Mouse (Mus musculus) adrenal gland, postnatal 10 days (tissue): ENCODE measurements at regions not wholly inside any gene's neighbourhood (a gene's known extent, or its start where the extent isn't known, plus 50 kb on each side); places are given as distances from the start of the nearest gene placed in this dataset.
A peak's percentile ranks its signal among the peaks of the same experiment; 100 is the strongest.

Source experiments
- DNase-seq: peaks from one replicate; pipeline ENCODE4 v3.0.0; 2021; ENCODE audit warnings: mixed read lengths

DNA sequence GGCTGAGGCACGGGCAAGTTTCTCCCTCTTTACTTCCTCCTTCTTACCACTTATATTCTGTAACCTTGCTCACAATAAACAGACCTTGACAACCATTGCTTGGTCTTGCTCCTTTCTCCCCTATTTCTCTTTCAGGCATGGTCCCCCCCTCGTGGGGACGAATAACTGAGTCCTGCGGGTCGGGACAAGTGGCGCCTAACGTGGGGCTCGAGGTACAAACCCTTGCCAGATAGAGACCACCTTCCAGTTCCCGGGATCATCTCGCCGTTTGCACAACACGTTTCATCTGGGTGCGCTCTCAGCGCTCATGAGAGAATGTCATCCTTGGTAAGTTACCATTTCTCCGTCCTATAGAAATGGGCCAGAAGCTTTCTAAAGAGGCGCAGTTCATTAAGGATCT is 79.6 kb upstream of the Foxn3 start:
- DNase-seq = no peak

DNA sequence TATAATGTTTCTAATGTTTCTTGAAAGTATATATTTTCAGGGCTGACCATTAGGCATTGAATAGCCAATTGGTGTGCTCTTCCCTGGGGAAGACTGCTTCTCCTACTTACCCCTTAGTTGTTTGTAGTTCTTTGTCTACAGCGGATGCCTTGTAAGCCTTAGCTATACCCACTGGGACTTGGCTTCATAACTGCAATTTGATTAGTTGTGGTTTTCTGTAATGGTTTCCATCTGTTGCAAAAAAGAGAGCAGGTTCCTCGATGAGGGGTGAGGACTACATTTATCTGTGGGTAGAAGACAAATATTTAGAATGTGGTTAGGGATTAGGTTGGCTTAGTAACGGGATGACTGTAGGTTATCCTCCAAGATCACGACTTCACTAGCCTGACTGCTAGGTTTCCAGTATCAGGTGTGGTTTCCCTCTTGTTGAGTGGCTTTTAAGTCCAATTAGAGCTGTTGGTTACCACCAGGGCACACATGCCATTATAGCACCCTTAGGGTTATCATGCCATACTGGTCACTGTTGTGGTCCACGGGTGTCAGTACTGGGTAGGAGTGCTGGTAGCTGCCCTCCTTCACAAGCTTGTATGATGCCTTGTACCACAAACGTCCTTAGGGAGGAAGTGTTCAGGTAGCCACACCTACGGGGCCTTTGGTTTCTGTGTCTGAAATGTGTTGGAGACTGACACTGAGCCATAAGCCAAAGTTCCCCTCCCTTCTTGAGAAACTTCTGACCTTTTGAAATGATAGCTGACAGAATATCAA is 78.9 kb upstream of the Foxn3 start:
- no peak for DNase-seq

DNA sequence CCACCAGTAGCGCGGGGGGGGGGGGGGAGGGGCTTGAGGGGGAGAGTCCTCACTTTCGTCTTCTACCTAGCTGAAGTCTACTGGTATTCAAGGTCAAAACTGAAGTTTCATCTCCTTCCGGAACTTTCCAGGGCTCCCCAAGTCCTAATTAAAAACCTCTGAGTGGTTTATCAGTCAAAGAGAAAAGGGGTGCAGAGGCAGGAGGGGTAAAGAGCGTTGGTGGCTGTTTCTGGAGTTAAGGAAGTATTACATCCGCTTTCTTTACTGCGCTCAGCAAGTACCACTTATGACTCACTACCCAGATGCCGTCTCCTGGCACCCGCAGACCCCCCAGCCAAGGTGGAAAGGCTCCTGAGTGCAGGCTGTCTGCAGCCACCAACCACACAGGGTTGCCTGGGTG is 77.9 kb upstream of the Foxn3 start:
- no peak for DNase-seq

DNA sequence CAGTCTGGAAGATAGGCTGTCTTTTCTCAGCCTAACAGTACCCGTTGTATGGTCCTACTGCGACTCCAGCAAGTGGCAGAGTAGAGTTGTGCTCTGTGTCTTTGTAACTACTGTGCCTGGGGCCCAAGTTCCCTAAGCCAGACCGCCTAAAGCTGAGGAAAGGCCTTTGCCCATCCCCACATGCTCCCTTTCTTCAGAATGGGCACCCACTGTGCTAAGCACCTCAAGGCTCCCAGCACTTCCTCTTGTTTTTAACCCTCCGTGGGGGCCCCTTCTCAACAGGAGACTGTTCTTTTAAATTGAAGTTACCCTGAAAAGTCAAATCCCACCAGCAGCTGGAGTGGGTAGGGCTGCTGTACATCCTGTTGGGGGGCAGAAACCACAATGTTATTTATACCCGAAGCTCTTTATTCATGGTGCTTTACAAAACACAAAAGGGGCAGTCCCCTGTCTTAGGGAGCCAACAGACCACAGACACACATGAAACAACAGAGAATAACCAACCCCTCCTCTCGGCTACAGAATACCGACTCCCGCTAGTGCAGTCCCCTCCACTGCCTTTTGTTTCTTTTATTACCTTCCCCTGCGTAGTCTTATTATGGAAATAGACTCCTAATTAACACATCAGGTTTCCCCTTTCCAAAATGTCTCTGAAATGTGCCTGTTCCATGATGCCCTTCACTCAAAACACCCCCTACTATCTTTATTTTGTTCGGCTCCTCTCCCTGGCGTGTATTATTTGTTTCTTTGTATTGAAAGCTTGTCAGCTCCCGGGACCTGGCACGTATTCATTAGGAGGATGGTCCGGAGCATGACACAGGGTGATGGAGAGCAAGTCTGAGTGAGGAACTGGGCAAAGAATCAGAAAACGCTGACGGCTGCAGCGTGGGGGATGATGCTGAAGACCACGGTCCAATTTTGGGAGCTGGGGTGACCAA is 77.1 kb upstream of the Foxn3 start:
- DNase-seq = no peak

DNA sequence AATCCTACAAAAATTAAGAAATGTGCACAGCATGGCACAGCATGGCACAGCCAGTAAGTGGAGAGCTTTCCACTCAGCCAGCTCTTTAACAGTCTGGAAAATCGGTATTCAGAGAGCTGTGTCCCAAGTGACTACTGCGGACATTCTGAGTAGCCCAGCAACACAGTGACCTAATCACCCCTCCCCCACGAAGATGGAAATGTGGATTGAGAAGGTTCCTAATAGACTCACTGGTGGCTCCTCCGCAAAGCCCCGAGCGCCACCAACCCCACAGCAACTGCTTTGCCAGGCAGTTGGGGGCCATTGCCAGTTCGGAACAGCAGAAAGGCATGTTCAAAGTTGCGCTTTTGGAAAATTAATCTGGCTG is 76.4 kb upstream of the Foxn3 start:
- no peak for DNase-seq

DNA sequence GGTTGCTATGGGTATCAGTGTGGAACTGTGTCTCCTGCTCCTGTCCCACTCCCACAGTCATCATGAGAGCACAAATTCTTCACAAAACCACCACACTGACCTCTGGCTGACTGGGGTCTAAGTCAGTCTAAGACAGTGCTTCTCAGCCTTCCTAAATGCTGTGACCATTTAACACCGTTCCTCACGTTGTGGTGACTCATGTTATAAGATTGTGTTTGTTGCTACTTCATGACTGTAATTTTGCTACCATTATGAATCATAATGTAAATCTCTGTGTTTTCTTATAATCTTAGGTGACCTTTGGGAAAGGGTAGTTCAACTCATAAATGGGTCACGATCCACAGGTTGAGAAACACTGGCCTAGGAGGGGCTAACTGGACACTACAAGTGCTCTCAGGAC is 75.7 kb upstream of the Foxn3 start:
- no peak for DNase-seq

DNA sequence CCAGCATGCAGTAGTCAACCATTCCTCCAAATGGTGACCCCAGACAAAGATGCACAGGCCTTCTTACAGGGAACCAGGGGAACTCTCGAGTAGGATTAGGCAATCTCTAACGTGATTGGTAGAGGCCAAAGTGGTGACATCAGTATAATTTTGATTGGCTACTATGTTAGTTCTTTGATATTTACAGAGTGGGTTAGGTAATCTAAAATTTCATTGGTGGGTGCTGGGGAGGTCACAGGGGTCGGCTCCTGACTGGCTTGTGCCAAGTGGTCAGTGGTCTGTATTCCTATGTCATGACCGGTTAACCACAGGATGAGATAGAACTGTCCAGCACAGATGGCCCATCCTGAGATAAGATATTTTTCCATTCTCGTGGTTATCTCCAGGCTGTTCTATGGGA is 74.6 kb upstream of the Foxn3 start:
- DNase-seq = no peak

DNA sequence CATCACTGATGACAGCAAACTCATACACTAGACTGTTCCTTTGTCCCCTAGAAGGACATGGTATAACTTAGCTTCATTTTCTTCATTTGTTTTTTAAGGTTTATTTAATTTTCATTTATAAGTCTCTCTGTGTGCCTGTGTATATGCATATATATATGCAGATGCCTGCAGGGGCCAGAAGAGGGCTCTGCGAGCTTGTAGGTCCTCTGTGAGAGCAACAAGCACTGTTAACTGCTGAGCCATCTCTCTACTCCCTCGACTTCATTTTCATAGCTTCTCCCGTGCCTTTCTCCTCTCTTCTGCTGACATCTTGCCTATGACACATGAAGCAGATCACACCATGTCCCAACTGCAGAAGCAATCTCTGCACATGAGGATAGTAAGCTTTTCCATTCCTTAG is 72.9 kb upstream of the Foxn3 start:
- DNase-seq = no peak

DNA sequence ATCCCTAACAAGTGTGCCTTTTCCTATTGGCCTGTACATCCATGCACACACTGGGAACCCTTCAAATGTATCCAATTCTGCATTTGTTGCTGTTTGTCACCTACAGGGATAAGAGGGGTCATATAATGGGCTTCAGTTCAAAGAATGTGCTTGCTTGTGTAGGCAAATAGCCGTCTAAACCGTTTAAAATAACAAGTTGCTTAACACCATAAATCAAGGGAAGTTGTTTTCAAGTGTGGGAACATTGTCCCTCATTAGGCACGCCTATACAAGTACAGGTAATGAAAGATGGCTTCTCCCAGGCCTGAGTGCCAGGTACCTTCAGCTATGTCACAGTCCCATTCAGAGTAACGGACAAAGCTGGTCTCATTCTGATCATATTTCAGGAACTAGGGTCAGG is 72.0 kb upstream of the Foxn3 start:
- DNase-seq = no peak

DNA sequence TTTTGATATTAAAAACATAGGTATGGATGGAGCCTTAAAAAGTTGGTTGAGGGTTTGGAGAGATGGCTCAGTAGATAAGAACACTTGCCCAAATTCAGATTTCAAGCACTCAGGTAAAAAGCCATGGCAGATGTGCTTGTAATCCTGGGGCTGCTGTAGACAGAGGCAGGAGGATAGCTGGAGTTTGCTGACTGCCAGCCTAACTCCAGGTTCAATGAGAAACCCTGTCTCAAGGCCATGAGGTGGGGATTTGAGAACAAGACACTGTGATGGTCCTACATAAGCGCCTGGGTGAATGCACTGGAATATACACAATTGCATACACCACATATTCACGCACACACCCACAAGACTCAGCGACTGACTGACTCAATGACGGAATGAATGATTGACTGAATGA is 71.3 kb upstream of the Foxn3 start:
- no peak for DNase-seq

DNA sequence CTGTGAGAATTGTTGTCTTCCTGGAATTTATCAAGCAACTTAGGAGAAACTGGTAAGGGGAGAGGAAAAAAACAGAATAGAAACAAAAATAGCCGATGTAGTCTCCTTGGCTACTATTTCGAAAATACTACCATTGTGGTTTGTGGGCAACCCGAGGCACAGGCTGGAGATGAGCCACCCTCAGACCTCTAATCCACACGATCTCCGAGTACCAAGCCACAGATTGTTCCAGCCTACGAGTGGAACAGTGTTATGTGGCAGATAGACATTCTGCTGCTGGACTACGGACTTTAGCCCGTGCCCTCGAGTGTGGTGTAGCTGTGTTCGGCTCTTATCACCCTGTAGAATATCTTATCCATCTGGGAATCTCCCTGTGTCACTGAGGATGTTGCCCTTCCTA is 70.3 kb upstream of the Foxn3 start:
- DNase-seq = no peak

DNA sequence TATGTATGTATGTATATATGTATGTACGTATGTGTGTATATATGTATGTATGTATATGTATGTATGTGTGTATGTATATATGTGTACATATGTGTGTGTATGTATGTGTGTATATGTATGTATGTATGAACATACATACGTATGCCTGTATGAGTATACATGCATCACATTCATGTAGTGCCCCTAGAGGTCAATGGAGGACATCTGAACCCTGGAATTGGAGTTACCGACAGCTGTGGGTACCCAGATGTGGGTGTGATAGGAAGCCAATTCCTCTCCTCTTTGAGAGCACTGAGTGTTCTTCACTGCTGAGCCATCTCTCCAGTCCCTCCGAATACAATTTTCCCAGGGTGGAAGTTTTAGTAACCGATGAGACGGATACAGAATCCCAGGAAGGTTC is 69.6 kb upstream of the Foxn3 start:
- no peak for DNase-seq

DNA sequence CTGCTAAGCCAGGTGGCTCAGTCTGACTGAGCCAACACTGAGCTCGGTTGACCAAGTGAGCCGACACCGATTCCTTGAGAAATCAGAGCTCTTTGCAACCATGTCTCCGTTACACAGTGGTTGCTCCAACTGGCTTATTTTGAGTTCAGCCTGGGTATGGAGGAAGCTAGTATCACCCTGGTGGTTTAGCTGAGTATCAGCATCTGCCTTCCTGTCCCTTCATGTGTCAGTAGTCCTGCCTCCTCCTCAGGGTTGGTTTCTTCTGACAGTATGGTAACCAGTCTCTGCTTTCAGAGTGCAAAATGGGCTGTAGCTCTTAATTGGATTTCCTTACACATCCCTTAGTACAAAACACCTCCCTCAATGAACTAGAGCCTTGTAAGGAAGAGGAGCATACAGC is 66.2 kb upstream of the Foxn3 start:
- no peak for DNase-seq

DNA sequence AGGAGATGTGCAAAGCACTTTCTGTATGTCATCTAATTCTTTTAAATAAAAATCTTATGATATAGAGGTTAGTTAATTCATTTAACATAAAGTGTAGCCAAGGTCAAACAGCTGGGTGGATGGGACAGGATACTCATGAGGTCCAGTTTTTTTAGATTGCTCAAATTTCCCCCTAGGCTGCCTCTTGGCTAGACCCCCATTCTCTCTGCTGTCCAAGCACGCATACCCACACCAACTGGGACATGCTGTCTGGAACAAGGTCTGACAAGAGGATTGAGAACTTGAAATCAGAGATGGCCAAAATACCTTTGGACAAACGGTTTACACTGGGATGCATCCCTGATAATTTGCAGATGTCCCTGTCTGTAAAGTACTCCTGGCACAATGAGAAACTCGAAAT is 65.0 kb upstream of the Foxn3 start:
- no peak for DNase-seq

DNA sequence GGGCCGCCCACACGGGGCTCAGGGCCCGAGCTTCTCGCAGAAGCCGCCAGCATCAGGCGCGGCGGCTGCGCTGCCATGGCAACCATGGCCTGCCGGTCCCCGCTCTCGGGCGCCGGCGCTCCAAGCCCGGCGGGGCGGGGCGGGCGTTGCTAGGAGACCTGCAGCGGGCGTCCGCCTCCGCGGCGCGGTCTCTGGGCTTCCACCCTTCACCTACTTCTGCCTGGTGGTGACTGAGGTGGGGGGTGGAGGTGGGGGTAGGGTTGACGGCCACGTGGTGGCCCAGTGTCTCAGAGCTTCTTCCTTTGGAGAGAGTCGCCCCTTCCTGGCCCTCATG is 64.5 kb upstream of the Foxn3 start:
- peak; percentile 93 for DNase-seq

DNA sequence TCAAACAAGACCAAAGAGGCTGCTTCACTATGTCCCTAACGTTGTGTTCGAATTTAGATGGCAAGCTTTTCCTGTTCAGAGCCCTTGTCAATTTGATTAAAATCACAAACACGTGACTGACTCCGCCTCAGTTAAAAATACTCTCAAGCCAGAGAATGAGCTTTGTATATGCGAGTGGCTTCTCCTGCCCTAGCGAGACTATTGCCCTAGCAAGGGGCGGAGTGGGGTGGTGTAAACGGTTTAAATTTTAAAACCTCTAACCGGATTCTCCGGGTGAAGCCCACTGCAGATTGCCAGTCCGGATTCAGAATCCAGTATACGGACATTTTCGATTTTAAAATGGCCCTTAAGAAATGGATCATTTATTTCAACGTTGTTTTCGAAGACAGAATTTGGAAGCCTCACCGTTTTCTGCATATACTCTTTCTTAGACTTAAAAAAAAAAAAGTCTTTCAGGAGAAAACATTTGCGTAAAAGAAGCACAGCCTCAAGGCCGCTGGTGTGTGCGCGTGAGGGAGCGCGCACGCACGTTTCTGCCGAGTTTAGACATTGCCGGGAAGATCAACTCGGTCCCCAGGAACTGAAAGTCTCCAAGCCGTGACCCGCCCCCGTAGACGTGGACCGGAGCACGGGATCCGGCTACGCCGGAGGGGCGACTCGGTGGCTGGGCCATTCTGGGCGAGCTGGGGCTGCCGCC is 64.0 kb upstream of the Foxn3 start:
- DNase-seq = peak; percentile 33

DNA sequence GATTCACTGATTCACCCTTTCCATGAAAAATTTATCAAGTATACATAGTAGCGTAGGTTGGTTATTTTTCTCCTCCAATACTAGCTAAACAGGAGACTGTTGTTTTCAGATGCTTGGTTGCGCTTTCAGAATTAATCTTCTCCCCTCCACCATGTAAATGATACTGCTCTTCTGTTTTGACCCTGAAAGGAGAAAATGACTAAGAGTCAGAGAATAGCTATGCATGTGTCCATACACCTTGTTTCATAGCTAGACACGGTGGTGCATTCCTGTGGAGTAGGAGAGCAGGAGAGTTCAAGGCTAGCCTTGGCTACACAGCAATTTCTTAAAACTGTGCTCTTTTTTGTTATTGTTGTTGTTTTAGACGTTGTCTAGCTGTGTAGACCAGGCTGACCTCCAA is 62.8 kb upstream of the Foxn3 start:
- no peak for DNase-seq

DNA sequence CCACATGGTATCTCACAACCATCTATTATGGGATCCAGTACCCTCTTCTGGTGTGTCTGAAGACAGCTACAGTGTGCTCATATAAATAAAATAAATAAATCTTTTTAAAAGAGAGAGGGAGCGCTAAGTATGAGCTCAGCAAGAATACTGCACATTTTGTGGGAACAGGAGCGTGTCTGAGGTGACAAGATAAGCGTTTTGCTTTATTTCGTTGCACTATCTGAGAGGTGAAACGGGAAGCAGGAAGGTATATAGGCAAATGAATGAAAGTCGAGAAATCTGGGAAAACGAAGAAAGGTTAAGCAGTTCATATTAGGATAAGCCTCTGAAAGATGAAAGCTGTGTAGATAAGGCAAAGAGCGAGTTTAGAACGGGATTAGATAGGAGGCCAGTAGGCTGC is 61.7 kb upstream of the Foxn3 start:
- DNase-seq = no peak

DNA sequence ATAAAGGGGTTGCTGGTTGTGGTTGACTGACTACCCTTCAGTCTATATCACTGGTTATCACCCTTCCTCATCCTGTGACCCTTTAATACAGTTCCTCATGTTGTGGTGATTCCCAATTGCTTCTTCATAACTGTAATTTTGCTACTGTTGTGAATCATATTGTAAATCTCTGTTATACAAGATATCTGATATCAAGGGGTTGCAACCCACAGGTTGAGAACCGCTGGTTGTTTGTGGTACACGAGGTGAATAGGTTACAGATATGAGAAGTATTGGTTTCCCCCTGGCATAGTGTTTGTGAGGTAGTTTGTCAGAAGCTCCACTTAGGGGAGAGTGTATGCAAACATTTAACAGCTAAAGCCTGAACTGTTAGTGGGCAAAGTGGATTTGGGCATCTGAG is 58.9 kb upstream of the Foxn3 start:
- no peak for DNase-seq

DNA sequence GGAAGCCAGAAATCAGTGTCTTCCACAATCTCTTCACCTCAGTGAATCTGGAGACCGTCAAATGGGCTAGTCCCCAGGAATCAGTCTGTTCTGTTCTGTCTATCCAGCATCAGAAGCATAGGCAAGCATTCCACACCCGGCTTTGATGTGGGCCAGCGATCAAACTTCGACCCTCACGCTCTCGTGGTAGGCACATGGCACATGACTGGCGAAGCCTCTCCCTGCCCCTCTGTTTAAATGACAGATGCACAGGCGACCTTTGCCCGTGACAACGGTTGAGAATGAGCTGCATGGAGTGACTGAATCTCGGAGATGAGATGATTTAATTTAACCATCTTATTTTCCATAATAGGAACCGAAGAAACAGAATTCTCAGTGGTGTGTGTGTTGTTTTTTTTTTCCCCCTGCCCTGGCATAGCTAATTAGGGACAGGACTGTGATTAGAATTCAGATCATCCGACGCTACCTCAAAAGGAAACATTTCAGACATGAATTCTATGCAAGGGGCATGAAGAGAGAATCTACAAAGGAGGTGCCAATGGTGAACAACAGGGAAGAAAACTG is 53.9 kb upstream of the Foxn3 start:
- DNase-seq = no peak

DNA sequence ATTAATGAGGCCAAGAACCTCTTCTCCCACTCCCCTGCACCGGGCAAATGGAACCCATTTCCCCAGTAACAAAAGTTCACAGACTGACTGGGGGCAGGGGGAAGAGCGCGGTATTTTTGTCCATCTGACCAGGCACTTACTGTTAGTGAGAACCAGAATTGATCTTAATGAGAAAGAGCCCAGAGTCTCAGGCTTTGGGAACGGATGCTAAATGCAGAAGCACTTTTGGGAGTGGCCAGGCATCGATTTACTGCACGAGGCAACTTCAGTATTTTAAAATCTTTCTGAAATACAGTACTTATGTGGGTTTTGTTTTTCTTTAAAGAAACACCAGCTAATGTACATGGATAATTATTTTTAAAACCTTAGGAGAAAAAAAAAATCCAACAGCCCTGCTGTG is 51.0 kb upstream of the Foxn3 start:
- no peak for DNase-seq
